Mouse (Mus musculus) urinary bladder, adult 2 months (tissue): Measurements from ENCODE around the gene Nle1. TPM values are rescaled to one million over a fixed set of nuclear protein-coding genes. Genes with fewer than 3 reads are reported as not detected.
"Not testable (repeated sequence)": the region's sequence is repeated elsewhere in the genome, so short reads cannot be mapped to it uniquely, and the experiment has no call there.

ENCODE experiments used
- DNase-seq: peaks from one replicate; pipeline ENCODE4 v3.0.0; 2022; ENCODE audit warnings: low spot score
- polyA plus RNA-seq: library from polyadenylated mRNA; depleted of rRNA; stranded (reverse); fragments of >200 nt; gene quantifications from 2 replicates; pipeline ENCODE4 v1.2.3, GENCODE M21; 2012; rRNA removed

The Nle1 gene
- polyA plus RNA-seq = 26.2 and 33.7 TPM in 2 replicates

DNA sequence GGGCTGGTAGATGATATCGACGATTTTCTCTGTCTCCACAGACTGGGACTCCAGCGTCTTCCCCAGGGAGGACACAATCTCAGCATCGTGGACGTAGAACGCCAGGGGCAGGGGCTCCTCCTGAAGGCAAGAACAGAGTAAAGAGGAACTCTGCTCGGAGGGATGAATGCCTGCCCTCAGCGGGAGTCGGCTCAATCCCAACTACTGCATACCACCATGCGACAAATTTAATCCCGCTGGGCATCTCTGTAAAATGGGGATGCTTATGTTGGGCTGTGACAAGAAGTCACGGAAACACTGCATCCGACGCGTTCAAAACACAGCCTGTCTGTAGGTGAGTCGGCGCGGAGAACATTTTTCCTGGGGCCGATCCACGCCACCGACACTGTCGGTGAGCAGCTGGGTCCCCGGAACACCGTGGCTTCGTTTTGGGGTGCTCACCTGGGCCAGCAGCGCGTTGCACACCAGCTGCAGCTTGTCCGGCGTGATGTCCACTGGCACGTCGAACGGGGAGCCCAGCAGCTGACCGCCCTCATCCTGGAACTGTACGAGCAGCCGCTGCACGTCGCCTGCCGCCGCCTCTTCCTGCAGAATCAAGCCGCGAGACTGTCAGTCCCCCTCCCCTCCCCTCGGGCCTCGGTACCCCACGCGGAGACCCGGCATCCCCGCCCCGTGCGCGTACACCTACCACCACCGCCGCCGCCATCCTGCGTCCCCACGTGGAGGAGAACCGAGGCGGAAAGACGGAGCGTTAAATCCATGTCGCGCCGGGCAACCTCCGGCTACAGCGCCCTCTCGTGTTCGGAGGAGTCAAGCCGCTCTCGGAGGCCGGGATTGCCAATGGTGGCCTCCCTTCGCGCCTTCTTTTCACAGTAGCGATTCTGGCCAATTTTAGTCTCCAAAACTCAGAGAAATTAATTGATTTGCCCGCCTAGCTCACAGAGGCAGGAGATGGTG lies at the start of gene Nle1:
Gene Nle1, minus strand, starts transcription at position 761 of the 957 bp plus-strand sequence.
- peak; percentile 93 for DNase-seq

DNA sequence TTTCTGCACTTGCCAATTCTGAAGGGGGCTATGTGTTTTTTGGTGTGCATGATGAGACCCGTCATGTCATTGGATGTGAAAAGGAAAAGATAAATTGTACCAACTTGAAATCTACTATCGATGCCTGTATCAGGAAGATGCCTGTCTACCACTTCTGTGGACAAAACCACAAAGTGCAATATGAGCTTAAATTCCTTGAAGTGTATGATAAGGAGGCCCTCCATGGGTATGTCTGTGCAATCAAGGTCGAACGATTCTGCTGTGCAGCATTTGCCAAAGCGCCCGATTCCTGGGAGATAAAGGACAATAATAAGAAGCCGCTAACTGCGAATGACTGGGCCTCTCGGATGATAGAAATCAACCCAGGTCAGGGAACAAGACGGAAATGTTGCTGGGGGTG lies 48.7 kb upstream of the Nle1 start:
- no peak for DNase-seq

DNA sequence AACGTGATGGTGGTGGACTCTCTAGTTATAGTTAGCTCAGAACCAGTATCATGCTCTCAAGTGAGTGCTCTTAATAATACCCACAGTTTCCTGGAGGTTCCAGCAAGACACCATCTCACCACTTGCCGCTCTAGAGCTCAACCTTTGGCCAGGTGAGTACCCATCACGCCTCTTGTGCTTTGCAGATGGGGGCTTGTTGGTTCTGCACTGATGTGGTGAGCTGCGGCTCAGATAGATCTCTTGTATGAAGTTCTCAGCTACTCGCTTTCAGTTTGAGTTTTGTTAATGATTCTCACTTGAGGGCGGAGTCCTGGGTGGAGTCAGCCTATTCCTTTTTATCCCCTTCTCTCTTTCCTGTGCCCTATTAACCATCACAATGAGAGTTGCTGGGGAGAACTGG lies 46.4 kb upstream of the Nle1 start:
- DNase-seq = no peak

DNA sequence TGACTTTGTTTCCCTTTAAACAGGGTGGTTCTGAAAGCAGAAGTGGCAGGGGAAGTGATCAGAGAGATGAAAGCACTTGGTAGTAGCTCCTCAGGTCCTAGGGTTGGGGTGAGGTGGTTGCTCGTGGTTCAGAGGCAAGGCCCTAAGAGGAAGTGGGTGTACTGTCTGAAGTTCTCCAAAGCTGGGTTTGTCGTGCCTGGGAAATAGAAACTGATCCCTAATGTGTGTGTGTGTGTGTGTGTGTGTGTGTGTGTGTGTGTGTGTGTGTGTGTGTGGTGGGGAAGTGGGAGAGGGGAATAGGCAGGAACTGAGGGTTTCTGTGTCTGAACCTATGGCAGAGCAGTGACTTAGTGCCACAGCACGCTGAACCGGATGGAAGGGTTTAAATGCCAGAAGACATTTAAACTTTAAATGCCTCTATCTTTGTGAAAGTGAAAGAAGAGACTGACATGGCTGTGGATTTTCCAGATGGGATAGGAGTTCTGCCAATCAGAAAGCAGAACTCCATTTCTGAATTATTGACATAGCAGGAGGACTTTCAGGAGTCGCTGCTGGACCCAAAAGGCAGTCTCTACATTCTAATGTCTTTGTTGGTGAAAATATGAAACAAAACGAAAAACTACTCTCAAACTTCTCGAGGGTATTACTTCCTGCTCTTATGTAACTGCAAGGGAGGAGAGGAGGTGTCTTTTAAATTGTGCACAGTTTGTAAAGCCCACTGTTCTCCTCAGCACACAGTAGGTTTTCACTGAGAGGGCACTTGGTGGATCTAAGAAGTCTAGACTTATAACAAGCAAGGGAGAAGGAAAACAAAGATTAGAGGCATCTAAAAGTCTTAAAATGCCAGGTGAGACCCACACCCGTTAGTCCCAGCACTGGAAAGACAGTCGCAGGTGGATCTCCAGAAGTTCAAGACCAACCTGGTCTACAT lies 44.7 kb upstream of the Nle1 start:
- DNase-seq = no peak

DNA sequence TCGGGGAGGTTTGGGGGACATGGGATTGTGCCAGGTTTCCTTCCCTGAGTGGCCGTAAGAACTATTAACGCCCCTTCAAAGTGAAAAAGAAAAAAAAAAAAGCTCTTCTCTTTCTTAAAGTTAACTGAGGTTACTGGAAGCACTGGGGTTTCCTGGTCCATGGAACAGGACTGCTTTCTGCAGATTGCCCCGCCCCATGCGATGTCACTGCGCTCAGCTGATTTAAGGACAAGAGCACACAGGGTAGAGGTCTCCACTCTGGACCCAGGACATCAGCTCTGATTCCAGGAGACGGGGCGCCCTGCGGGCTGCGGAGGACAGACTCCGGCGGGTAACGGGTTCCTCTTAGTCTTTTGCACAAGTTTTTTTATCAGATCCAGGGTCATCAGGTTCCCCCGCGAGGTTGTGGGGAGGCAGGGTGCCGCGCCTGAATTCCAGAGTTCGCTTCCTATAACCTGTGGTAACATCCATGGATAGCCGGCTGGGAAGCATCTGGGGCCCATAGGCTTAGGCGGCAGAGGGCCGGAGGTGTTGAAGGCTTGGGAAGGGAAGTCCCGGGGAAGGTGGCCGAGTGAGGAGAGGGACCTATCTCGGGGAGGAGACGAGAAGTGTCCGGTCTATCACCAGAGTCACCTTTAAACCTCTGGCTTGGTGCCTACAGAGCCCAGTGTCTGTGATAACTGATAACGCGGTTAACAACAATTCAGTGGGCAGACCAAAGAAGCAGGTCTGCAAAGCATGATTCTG lies 43.8 kb upstream of the Nle1 start:
- DNase-seq = peak; percentile 38

DNA sequence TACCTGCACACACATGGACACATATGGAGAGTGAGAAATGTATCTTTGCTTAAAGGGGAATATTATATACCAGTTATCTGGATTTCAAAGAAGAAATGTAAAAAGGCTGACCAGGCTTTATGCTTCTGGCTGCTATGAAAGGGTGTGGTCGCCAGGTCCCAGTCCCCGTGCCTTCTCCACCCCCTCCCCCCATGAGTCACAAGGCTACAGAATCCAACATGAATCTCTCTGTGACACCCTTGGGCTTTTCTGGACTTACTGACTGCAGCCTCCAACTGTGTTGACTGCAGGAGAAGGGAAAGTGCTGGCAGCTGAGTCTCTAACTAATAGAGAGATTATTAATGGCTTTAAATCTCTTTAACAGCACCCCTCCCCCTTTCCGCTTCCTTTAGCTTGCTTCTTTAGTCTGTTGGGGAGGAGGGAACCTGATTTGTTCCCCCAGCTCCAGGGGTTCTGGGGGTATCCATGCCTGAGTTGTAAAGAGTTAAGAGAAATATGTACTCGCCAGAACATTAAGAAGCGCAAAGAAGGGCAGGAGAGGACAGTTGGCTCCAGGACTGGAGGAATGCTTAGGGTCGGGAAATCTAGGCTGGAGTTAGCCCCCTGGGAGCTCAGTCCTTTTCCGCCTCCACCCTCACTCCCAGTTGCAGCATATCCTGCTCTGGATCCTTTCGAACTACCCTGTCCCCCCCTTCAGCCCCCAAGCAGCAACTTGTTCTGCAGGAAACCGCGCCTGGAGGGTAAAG lies 42.7 kb upstream of the Nle1 start, which contains the start of gene Slfn5:
Gene Slfn5, plus strand, starts transcription at position 614 of the 746 bp plus-strand sequence.
- DNase-seq = no peak

DNA sequence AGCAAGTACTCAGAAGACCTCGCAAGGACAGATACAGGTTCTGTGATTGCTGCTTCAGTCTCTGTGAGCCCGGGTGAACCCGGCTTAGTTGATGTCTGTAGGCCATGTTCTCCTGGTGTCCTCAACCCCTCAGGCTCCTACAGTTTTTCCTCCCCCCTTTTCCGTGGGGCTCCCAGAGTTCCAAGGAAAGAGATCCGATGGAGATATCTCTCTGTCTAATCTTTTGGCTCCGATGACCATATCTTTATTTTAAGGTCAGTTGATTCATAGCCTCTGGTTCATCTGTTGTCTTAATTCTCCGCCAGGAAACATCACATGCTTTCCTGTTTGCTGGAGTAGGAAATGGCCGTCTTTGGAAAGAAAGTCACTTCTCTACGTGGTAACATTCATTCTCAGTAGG lies 40.8 kb upstream of the Nle1 start:
- no peak for DNase-seq

DNA sequence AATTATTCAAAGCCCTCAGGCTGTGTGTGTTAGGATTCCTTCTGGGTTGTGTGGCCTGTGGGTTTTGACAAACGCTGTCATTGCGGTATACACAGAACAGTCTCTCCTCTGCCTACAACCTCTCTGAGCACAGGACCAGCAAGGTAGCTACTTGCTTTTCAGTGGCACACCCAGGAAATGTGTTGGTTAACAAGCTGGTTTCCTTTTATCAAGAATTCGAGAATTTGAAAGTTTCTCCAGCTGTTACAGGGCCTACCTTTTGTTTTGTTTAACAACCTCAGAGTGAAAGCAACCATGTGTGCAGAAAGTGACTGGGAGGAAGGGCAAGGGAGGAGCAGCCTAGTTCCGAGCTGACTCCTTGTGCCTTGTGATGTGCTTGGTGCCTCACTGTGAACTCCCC lies 39.2 kb upstream of the Nle1 start:
- no peak for DNase-seq

DNA sequence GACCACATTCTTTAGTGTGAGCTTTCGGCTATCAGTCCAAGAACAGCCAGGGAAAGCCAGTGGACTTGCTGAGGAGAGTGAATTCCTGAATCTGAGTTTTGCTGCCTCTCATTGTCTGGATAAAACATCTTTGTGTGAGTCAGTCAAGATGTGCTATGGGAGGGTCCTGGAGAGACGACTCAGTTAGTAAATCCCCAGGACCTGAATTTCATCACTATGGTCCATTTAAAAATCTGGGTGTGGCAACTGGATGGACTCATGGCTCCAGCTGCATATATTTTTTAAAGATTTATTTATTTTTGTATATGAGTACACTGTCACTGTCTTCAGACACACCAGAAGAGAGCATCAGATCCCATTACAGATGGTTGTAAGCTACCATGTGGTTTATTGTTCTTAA lies 37.4 kb upstream of the Nle1 start:
- DNase-seq = no peak

DNA sequence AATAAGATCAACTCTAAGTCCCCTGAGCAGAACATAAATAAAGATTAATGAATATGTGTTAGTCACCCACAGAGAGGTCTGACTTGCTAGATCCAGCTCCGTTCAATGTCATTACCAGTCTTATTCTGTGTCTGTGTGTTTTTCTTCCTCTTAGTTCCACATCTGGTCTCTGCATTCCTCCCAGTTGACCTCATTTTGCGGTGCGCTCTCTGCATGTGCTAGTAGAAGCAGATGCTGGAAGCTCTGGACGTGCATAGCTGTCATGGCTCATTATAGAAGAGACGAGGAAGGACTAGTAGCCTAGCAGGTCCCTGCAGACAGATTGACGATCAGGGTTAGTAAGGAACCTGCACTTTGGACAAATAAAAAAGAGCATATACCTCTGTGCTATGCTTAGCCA lies 35.1 kb upstream of the Nle1 start:
- DNase-seq = no peak

DNA sequence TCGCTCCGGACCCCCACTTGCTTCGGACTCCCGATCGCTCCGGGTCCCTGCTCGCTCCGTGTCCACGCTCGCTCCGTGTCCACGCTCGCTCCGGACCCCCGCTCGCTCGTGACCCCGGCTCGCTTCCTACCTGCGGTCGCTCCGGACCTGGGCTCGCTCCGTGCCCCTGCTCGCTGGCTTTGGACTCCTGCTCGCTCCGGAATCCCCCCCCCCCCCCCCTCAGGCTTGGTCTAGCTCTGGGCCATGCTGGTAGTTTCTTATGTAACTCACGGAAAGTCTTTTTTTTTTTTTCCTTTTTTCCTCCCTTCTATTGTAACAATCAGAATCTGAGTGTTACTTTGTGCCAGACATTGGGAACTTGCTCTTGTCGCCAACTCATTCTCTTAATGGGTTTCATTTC lies 25.0 kb upstream of the Nle1 start:
- DNase-seq = no peak

DNA sequence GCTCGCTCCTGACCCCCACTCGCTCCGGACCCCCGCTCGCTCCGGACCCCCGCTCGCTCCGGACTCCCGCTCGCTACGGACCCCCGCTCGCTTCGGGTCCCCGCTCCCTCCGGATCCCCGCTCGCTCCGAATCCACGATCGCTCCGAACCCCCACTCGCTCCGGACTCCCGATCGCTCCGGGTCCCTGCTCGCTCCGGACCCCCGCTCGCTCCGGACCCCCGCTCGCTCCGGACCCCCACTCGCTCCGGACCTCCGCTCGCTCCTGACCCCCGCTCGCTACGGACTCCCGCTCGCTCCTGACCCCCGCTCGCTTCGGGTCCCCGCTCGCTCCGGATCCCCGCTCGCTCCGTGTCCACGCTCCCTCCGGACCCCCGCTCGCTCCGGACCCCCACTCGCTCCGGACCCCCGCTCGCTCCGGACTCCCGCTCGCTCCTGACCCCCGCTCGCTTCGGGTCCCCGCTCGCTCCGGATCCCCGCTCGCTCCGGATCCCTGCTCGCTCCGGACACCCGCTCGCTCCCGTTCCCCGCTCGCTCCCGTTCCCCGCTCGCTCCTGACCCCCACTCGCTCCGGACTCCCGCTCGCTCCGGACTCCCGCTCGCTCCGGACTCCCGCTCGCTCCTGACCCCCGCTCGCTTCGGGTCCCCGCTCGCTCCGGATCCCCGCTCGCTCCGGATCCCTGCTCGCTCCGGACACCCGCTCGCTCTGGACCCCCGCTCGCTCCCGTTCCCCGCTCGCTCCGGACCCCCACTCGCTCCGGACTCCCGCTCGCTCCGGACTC lies 23.6 kb upstream of the Nle1 start:
- DNase-seq = not testable (repeated sequence)

DNA sequence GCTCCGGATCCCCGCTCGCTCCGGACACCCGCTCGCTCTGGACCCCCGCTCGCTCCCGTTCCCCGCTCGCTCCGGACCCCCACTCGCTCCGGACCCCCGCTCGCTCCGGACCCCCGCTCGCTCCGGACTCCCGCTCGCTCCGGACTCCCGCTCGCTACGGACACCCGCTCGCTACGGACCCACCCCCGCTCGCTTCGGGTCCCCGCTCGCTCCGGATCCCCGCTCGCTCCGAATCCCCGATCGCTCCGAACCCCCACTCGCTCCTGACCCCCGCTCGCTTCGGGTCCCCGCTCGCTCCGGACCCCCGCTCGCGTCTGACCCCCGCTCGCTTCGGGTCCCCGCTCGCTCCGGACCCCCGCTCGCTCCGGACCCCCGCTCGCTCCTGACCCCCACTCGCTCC lies 22.9 kb upstream of the Nle1 start:
- not testable (repeated sequence) for DNase-seq

DNA sequence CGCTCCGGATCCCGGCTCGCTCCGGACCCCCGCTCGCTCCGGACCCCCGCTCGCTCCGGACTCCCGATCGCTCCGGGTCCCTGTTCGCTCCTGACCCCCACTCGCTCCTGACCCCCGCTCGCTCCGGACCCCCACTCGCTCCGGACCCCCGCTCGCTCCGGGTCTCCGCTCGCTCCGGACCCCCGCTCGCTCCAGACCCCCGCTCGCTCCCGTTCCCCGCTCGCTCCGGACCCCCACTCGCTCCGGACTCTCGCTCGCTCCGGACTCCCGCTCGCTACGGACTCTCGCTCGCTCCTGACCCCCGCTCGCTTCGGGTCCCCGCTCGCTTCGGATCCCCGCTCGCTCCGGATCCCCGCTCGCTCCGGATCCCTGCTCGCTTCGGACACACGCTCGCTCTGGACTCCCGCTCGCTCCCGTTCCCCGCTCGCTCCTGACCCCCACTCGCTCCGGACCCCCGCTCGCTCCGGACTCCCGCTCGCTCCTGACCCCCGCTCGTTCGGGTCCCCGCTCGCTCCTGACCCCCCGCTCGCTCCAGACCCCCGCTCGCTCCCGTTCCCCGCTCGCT lies 22.3 kb upstream of the Nle1 start:
- not testable (repeated sequence) for DNase-seq

DNA sequence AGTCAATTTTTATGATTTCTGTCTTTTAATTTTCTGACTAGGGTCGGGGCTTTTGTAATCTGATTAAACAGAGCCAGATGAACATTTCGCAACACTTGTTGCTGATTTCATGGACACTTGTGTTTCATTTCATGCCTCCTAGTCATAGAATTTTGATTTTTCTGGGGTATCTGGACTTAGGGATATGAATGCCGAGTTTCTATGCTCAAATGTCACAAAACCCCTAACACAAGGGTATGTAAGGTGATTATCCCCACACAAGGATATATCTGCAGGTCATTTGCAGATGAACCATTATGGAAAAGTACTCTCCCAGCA lies 21.4 kb upstream of the Nle1 start:
- DNase-seq = no peak

DNA sequence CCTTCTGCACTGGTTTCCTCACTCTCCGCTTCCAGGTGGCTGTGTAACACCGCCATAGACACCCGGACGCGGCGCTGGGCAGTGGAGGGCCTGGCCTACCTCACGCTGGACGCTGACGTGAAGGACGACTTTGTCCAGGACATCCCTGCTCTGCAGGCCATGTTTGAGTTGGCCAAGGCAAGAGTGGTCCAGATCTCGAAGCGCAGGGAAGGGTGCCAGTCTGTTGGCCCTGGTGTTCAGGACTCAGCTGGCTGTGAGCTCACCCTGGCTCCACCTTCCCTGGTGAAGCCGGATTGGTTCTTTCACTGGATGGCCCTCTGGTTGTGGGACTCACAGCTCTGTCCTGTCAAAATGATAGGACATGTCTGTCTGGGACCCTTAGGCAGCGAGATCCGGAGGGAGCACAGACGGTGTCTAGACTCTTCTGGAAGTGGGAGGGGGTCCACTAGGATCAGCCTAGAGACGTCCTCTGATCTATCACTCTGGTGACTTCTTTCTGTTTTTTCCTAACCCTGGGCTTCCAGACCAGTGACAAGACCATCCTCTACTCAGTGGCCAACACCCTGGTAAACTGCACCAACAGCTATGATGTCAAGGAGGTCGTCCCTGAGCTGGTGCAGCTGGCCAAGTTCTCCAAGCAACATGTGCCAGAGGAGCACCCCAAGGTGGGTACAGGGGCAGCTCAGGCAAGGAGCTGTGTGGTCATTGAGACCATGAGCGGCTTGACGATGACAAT lies 20.9 kb upstream of the Nle1 start:
- no peak for DNase-seq

DNA sequence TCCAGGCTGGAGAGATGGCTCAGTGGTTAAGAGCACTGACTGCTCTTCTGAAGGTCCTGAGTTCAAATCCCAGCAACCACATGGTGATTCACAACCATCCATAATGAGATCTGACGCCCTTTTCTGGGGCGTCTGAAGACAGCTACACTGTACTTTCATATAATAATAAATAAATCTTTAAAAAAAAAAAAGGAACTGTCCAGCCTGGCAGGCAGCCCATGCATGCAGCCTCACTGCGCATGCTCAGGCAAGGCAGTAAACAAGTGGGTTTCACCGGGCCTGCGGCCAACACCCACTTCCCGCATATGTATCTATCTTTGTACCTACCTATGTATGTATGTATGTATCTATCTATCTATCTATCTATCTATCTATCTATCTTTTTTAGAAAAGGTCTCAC lies 15.7 kb upstream of the Nle1 start:
- DNase-seq = not testable (repeated sequence)

DNA sequence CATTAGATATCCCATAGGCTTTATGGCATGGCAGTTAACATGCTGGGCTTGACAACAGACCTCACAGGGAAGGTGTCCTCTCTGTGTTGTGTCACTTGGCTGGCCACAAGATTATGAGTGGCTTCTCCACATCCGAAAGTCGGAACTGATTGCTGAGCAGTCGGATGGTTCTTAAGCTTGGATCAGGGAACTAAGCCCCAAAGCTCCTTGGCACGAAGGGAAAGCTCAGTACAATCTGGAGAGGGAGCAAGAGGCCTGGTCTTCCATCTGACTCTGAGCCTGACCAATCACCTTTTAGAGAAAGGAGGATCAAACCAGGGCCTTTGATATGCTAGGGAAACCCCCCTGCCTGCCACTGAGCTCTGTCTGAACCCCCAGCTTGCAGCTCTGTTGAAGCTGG lies 13.5 kb upstream of the Nle1 start:
- no peak for DNase-seq

DNA sequence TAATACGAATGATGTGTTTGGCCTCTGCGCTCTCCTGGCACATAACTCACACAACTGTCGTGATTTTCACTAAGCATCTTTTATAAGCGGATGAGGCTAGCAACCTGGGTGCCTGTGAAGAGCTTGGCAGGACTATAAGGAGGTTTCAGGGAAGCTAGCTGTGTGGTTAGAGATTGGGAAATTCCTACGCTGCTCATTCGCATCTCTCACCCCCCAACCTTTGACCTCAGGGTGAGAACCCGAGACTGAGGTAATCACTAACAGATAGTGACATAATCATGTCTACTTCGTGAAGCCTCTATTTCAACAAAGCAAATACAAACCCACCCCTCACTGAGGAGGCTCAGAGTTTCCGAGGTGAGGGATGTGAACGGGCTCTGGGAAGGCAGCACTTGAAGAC lies 12.6 kb upstream of the Nle1 start:
- DNase-seq = no peak
